Mouse (Mus musculus) lung, postnatal 0 days (tissue): ENCODE results near the gene Trir. TPM values are rescaled to one million over a fixed set of nuclear protein-coding genes. Genes with fewer than 3 reads are reported as not detected.

Experiments used
- ATAC-seq: fragments of 200-750 bp; cut with Nextera tagmentation; 2 replicates; pipeline ENCODE4 v1.8.0; 2017; ENCODE audit warnings: moderate library complexity
- DNase-seq: peaks from one replicate; pipeline ENCODE4 v3.0.0-alpha.2; 2016; ENCODE audit warnings: low spot score
- H3K27ac ChIP-seq: fragments of 300-500 bp; sonication (generic); 2 replicates; pipeline ENCODE4 v1.5.1; 2014; ENCODE audit warnings: antibody characterized with exemption, mild to moderate bottlenecking, low read length, mixed read lengths
- H3K27me3 ChIP-seq: fragments of 300-500 bp; sonication (generic); replicated peaks from 2 replicates; pipeline ENCODE4 v1.6.1; 2014; ENCODE audit warnings: low read length, mixed read lengths; ENCODE audit not compliant: insufficient read depth
- H3K36me3 ChIP-seq: fragments of 300-500 bp; sonication (generic); 2 replicates; pipeline ENCODE4 v1.6.1; 2014; ENCODE audit warnings: low read length, mixed read lengths; ENCODE audit not compliant: insufficient read depth
- H3K4me1 ChIP-seq: fragments of 300-500 bp; sonication (generic); 2 replicates; pipeline ENCODE4 v1.6.1; 2014; ENCODE audit warnings: antibody characterized with exemption, low read depth, low read length, mixed read lengths; ENCODE audit not compliant: insufficient read depth
- H3K4me2 ChIP-seq: fragments of 300-500 bp; sonication (generic); replicated peaks from 2 replicates; pipeline ENCODE4 v1.6.1; 2014; ENCODE audit warnings: low read depth, mild to moderate bottlenecking, low read length, moderate library complexity, mixed read lengths
- H3K4me3 ChIP-seq: fragments of 300-500 bp; sonication (generic); 2 replicates; pipeline ENCODE4 v1.5.1; 2014; ENCODE audit warnings: low read depth, low read length
- H3K9ac ChIP-seq: fragments of 300-500 bp; sonication (generic); replicated peaks from 2 replicates; pipeline ENCODE4 v1.6.1; 2014; ENCODE audit warnings: low read depth, mild to moderate bottlenecking
- H3K9me3 ChIP-seq: fragments of 300-500 bp; sonication (generic); 2 replicates; pipeline ENCODE4 v1.6.1; 2016; ENCODE audit warnings: low read length, mixed read lengths
- CTCF ChIP-seq: IDR thresholded peaks from 2 replicates; pipeline ENCODE4 v1.5.1; 2016; ENCODE audit warnings: antibody characterized with exemption, mild to moderate bottlenecking
- EP300 ChIP-seq: IDR thresholded peaks from 2 replicates; pipeline ENCODE4 v1.6.1; 2016; ENCODE audit warnings: antibody characterized with exemption, mild to moderate bottlenecking, control low read depth
- WGBS: fragments of 180-500 bp; shearing (Covaris S2); extraction: QIAGEN DNeasy Blood & Tissue Kit; methylation state at CpG from one replicate; pipeline ENCODE4 v1.1.7; 2014; 5-methylcytosine and 5-hydroxymethylcytosine counted together
- polyA plus RNA-seq: library from polyadenylated mRNA; unstranded; fragments of >200 nt; fragmentation: Nextera tagmentation; extraction: Ambion mirVana; gene quantifications from 2 replicates; pipeline ENCODE4 v1.2.1, GENCODE M21; 2015

Trir gene
- polyA plus RNA-seq, 1 experiment from 2014 or later, result 126 TPM

DNA sequence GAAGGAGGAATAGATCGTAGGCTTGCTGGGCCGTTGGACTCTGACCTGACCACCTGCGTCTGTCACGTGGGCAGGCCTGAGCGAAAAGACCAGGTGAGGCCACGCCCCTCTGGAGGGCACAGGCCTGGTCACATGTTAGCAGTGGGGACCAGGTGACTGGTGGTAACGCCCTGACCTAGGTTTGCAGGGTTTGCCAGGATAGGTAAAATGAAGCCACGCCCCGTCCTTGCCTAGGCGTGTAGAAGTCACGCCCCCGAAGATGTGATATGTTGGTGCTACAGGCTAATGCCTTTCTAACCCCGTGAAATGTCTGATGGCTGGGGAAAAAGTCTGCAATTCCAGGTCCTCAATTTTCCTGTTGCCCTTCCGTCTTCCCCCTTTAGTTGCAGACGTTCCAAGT lies 35.8 kb upstream of the Trir start:
- WGBS, result 1% methylated on average over 15 of the region's 15 CpGs
- Histone ChIP-seq H3K9ac (peak overlapping the region; percentile 75; the same call in 1 of the 2 replicates), H3K4me2 (peak overlapping the region; percentile 92), H3K4me3 (peak overlapping the region; percentile 55), H3K27me3 (no peaks in the 10 kb centered on the region), H3K4me1 (peaks cover 14% of the 10 kb centered on the region), H3K36me3 (no peaks in the 10 kb centered on the region), H3K9me3 (no peaks in the 10 kb centered on the region), H3K27ac (peak overlapping the region; percentile 96)
- DNase-seq (peak; percentile 95), ATAC-seq (peak; percentile 75)
- TF ChIP-seq EP300, result no peak
- no peak for TF ChIP-seq CTCF

DNA sequence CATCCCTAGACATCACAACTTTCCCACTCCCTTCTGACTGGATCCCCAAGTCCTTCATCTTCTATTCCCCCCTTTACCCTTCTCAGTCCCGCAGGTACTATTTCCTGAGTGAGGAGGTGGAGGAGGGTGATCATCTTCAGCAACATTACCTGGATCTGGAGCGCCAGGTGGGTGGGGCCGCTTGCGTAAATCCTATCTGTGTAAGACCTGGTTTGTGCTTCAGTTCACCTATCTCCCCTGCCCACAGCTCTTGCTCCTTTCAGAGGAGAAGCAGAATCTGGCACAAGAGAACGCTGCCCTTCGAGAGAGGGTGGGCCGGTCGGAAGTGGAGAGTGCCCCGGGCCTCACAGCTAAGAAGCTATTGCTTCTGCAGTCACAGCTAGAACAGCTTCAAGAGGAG lies 32.2 kb upstream of the Trir start:
- 92% methylated on average over 9 of the region's 9 CpGs for WGBS
- no peak overlapping the region for H3K4me3 ChIP-seq

DNA sequence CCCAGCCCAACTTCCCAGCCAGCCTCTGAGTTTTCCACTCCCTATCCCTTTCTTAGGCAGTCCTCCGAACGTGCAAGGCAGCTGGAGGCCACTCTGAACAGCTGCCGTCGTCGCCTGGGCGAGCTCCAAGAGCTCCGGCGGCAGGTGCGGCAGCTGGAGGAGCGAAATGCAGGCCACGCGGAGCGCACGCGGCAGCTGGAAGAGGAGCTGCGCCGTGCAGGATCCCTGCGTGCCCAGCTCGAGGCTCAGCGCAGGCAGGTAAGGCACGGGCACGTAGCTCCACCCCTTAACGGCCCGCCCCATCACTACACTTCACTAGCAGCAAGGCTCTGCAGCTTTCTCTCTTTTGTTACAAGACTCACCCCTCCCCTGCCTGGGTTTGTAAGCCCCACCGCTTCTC lies 30.9 kb upstream of the Trir start:
- 45% methylated on average over 25 of the region's 25 CpGs for WGBS
- no peak overlapping the region for H3K27ac ChIP-seq
- H3K4me1 ChIP-seq, result no peaks in the 10 kb centered on the region; the same call in 1 of the 2 replicates
- ATAC-seq (no peak), DNase-seq (no peak)
- no peaks in the 10 kb centered on the region for H3K36me3 ChIP-seq
- no peaks in the 10 kb centered on the region for H3K9me3 ChIP-seq
- H3K4me2 ChIP-seq, result no peak overlapping the region
- no peaks in the 10 kb centered on the region for H3K27me3 ChIP-seq
- H3K4me3 ChIP-seq, result no peak overlapping the region
- no peak for TF ChIP-seq EP300
- TF ChIP-seq CTCF, result no peak
- no peak overlapping the region for H3K9ac ChIP-seq

More for the DNA sequence above, 32.2 kb upstream of the Trir start:
- H3K36me3 ChIP-seq, result no peaks in the 10 kb centered on the region
- H3K4me2 ChIP-seq, result no peak overlapping the region
- TF ChIP-seq EP300 (no peak), CTCF (no peak)
- DNase-seq, result no peak
- ATAC-seq, result no peak
- no peak overlapping the region for H3K9ac ChIP-seq
- H3K27me3 ChIP-seq, result no peaks in the 10 kb centered on the region
- no peak overlapping the region for H3K27ac ChIP-seq
- H3K9me3 ChIP-seq, result no peaks in the 10 kb centered on the region
- peaks cover 1% of the 10 kb centered on the region for H3K4me1 ChIP-seq

DNA sequence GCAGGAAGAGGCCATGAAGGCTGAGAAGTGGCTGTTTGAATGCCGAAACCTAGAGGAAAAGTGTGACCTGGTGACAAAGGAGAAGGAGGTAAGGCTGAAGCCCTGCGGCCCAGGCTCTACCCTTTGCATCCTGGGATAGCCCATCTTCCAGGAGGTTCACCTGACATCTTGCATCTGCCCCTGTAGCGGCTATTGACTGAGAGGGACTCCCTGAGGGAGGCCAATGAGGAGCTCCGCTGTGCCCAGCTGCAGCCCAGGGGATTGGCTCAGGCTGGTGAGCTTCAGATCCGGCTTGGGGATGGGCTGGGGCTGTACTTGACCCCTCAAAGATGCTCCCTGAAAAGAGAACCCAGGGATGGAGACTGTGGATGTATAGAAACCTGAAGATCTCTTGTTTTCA lies 29.6 kb upstream of the Trir start:
- Histone ChIP-seq H3K9ac (no peak overlapping the region), H3K27me3 (no peaks in the 10 kb centered on the region), H3K36me3 (no peaks in the 10 kb centered on the region), H3K4me1 (no peaks in the 10 kb centered on the region), H3K27ac (no peak overlapping the region), H3K9me3 (no peaks in the 10 kb centered on the region), H3K4me3 (no peak overlapping the region), H3K4me2 (no peak overlapping the region)
- WGBS, result 88% methylated on average over 5 of the region's 5 CpGs
- no peak for ATAC-seq
- DNase-seq, result no peak
- TF ChIP-seq EP300, result no peak
- no peak for TF ChIP-seq CTCF

DNA sequence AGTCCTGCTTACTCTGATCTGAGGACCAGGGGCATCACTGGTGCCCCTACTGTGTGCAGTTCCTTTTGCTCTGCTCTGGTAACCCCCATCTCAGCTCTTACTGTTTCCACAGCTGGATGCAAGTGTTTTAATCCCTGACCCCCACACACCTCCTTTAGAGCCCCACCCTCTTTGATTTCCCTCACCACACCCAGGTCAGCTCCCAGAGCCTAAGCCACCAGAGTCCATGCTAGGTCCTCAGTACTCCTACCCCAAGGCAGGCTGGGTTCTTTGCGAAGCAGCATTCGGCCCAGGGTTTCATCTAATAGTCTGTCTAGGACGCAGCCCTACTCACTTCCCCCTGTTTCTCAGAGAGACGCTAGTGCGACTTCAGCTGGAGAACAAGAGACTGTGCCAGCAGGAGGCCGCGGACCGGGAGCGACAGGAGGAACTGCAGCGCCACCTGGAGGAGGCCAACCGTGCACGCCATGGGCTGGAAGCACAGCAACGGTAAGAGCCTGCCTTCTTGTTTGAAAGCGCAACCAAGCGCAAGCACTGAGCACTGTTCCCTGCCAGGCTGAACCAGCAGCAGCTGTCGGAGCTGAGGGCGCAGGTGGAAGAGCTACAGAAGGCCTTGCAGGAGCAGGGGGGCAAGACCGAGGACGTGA lies 28.9 kb upstream of the Trir start:
- H3K4me2 ChIP-seq, result no peak overlapping the region
- no peak overlapping the region for H3K27ac ChIP-seq
- no peak overlapping the region for H3K4me3 ChIP-seq
- no peaks in the 10 kb centered on the region for H3K4me1 ChIP-seq
- 10% methylated on average over 19 of the region's 19 CpGs for WGBS
- H3K27me3 ChIP-seq, result no peaks in the 10 kb centered on the region
- ATAC-seq (peak; percentile 89), DNase-seq (peak; percentile 92)
- H3K9me3 ChIP-seq, result no peaks in the 10 kb centered on the region
- TF ChIP-seq EP300 (no peak), CTCF (peak; percentile 99)
- no peak overlapping the region for H3K9ac ChIP-seq
- no peaks in the 10 kb centered on the region for H3K36me3 ChIP-seq

DNA sequence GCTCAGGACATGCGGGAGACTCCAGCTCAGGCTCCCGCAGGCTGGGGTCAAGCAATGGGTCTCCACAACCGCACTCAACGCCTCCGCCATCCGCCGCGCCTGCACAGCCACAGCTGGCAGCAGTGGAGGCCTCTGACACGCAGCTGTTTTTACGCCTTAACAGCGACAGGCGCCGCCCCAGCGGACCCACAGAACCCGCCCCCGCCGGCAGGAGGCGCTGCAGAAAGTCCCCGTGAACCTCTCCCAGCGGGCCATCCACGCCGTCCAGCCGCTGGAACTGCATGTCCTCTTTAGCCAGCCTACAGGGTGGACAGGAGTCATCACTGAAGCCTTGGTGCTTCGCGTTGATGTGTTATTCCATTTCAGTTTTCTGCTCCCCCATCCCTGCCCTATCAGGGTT lies 18.9 kb upstream of the Trir start:
- no peaks in the 10 kb centered on the region for H3K9me3 ChIP-seq
- peaks cover 27% of the 10 kb centered on the region for H3K27me3 ChIP-seq
- no peak overlapping the region for H3K4me3 ChIP-seq
- peak; percentile 50 for ATAC-seq
- TF ChIP-seq EP300 (no peak), CTCF (peak; percentile 67)
- H3K36me3 ChIP-seq, result no peaks in the 10 kb centered on the region
- 10% methylated on average over 23 of the region's 25 CpGs for WGBS
- no peak overlapping the region for H3K9ac ChIP-seq
- H3K4me2 ChIP-seq, result no peak overlapping the region
- no peak overlapping the region for H3K27ac ChIP-seq
- H3K4me1 ChIP-seq, result no peaks in the 10 kb centered on the region
- peak; percentile 44 for DNase-seq
